8 mouse cellular contexts compared by ENCODE assay signal in genomic region chr10:89686139-89686808, GRCm38 (mm10). TPM values are rescaled to one million over a fixed set of nuclear protein-coding genes. Genes with fewer than 3 reads are reported as not detected.
A peak's percentile ranks its signal among the peaks of the same experiment; 100 is the strongest.
DNase-seq lines count a peak whose midpoint lies in the region; ATAC-seq and TF ChIP-seq lines count a peak whose summit lies in the region.

Scyl2 (minus strand) TSS chr10:89686285.

- H3K4me1 ChIP-seq in forebrain, embryonic 10.5 days: peaks cover 16% of the 10 kb centered on the region
- H3K4me1 ChIP-seq in heart, embryonic 15.5 days (replicated peaks): peaks cover 9% of the 10 kb centered on the region
- peaks cover 18 to 36% of the 10 kb centered on the region in 2 experiments for H3K4me1 ChIP-seq in liver, embryonic 14.5 days (replicated peaks; ENCODE audit: control insufficient read depth in 2 of 2, insufficient read depth in 2 of 2, low read length in 1 of 2)
- H3K4me1 ChIP-seq in neural tube, embryonic 11.5 days (ENCODE audit: control insufficient read depth, insufficient read depth, low read length): peaks cover 3% of the 10 kb centered on the region; the same call in 1 of the 2 replicates
- H3K4me1 ChIP-seq in stomach, postnatal 0 days (replicated peaks; ENCODE audit: control insufficient read depth, insufficient read depth): peaks cover 5% of the 10 kb centered on the region; the same call in 1 of the 2 replicates

- peak within 1 kb of the TSS; percentile 85 for H3K9ac ChIP-seq in heart, embryonic 15.5 days
- H3K9ac ChIP-seq in liver, embryonic 14.5 days (replicated peaks): peak within 1 kb of the TSS; percentile 96
- peak within 1 kb of the TSS; percentile 79 for H3K9ac ChIP-seq in neural tube, embryonic 11.5 days (ENCODE audit: low read length)
- peak within 1 kb of the TSS; percentile 84 for H3K9ac ChIP-seq in stomach, postnatal 0 days (ENCODE audit: low read length)

- DNase-seq in c-Kit-negative CD71-positive TER-119-positive erythroid progenitor cells, embryonic 14.5 days (ENCODE audit: low read depth, low spot score): peak; percentile 89
- peak; percentile 88 for DNase-seq in forebrain, embryonic 10.5 days (ENCODE audit: extremely low spot score, low spot score)
- peak; percentile 96 to 97 for DNase-seq in kidney, postnatal 25 days
- DNase-seq in liver, embryonic 14.5 days (ENCODE audit: low read depth in 3 of 3, low spot score in 3 of 3): peak; percentile 92 to 94 (median 93)
- DNase-seq in neural tube, embryonic 11.5 days (ENCODE audit: low spot score): peak; percentile 94
- peak; percentile 98 for DNase-seq in stomach, postnatal 0 days (ENCODE audit: low spot score)

- H3K27me3 ChIP-seq in forebrain, embryonic 10.5 days (ENCODE audit: poor library complexity, severe bottlenecking): no peaks in the 10 kb centered on the region
- no peaks in the 10 kb centered on the region for H3K27me3 ChIP-seq in heart, embryonic 15.5 days
- no peaks in the 10 kb centered on the region for H3K27me3 ChIP-seq in liver, embryonic 14.5 days (ENCODE audit: control insufficient read depth, insufficient read depth, low read length)
- no peaks in the 10 kb centered on the region for H3K27me3 ChIP-seq in neural tube, embryonic 11.5 days (ENCODE audit: control insufficient read depth, insufficient read depth, low read length)
- H3K27me3 ChIP-seq in stomach, postnatal 0 days (ENCODE audit: control insufficient read depth, insufficient read depth, low read length): no peaks in the 10 kb centered on the region

- peak within 1 kb of the TSS; percentile 100 for H3K4me3 ChIP-seq in forebrain, embryonic 10.5 days
- peak within 1 kb of the TSS; percentile 88 for H3K4me3 ChIP-seq in heart, embryonic 15.5 days
- peak within 1 kb of the TSS; percentile 84 to 95 for H3K4me3 ChIP-seq in liver, embryonic 14.5 days (ENCODE audit: insufficient read depth in 1 of 2, low read depth in 2 of 2, low read length in 2 of 2)
- peak within 1 kb of the TSS; percentile 98 for H3K4me3 ChIP-seq in neural tube, embryonic 11.5 days (ENCODE audit: low read depth, low read length)
- peak within 1 kb of the TSS; percentile 96 for H3K4me3 ChIP-seq in stomach, postnatal 0 days (ENCODE audit: low read depth, low read length)

- no peak for TF ChIP-seq CTCF in liver, embryonic 14.5 days (IDR thresholded peaks at IDR 0.05; ENCODE audit: low read depth)
- TF ChIP-seq CTCF in stomach, postnatal 0 days (IDR thresholded peaks at IDR 0.05; ENCODE audit: low read depth): peak; percentile 13; the same call in 1 of the 2 replicates

- peak; percentile 97 for ATAC-seq in CD4-positive, CD25-positive, alpha-beta regulatory T cell, adult 4 months
- peak; percentile 98 for ATAC-seq in heart, embryonic 15.5 days (replicated peaks; ENCODE audit: insufficient number of reproducible peaks, insufficient read depth, low FRiP score, low read depth)
- peak; percentile 98 for ATAC-seq in liver, embryonic 14.5 days (ENCODE audit: insufficient read depth)
- peak; percentile 99 for ATAC-seq in neural tube, embryonic 11.5 days (ENCODE audit: insufficient read depth, low FRiP score, low TSS enrichment)
- ATAC-seq in stomach, postnatal 0 days (ENCODE audit: low FRiP score, low TSS enrichment): peak; percentile 99

- WGBS in forebrain, embryonic 10.5 days: 7% methylated on average over 31 of the region's 31 CpGs
- WGBS in heart, embryonic 15.5 days: 4% methylated on average over 29 of the region's 31 CpGs
- WGBS in liver, embryonic 14.5 days (ENCODE audit: insufficient replicate concordance): 4% methylated on average over 31 of the region's 31 CpGs
- WGBS in neural tube, embryonic 11.5 days: 6% methylated on average over 28 of the region's 31 CpGs
- 4% methylated on average over 31 of the region's 31 CpGs for WGBS in stomach, postnatal 0 days

- peak within 1 kb of the TSS; percentile 93 for H3K27ac ChIP-seq in forebrain, embryonic 10.5 days
- peak within 1 kb of the TSS; percentile 61 for H3K27ac ChIP-seq in heart, embryonic 15.5 days
- H3K27ac ChIP-seq in liver, embryonic 14.5 days: peak within 1 kb of the TSS; percentile 59
- H3K27ac ChIP-seq in neural tube, embryonic 11.5 days (ENCODE audit: low read depth, low read length): peak within 1 kb of the TSS; percentile 62; the same call in 1 of the 2 replicates
- H3K27ac ChIP-seq in stomach, postnatal 0 days (replicated peaks): peak within 1 kb of the TSS; percentile 82

- peaks cover 9% of the 10 kb centered on the region; the same call in 1 of the 2 replicates for H3K36me3 ChIP-seq in forebrain, embryonic 10.5 days (replicated peaks)
- no peaks in the 10 kb centered on the region for H3K36me3 ChIP-seq in heart, embryonic 15.5 days
- no peaks in the 10 kb centered on the region for H3K36me3 ChIP-seq in liver, embryonic 14.5 days (replicated peaks; ENCODE audit: control insufficient read depth, insufficient read depth, low read depth)
- no peaks in the 10 kb centered on the region for H3K36me3 ChIP-seq in neural tube, embryonic 11.5 days (ENCODE audit: control insufficient read depth, insufficient read depth, low read length)
- no peaks in the 10 kb centered on the region for H3K36me3 ChIP-seq in stomach, postnatal 0 days (ENCODE audit: control insufficient read depth, insufficient read depth, low read length)

- H3K9me3 ChIP-seq in forebrain, embryonic 10.5 days: no peaks in the 10 kb centered on the region
- H3K9me3 ChIP-seq in heart, embryonic 15.5 days (replicated peaks): no peaks in the 10 kb centered on the region
- no peaks in the 10 kb centered on the region for H3K9me3 ChIP-seq in liver, embryonic 14.5 days (ENCODE audit: control insufficient read depth, low read length)
- H3K9me3 ChIP-seq in neural tube, embryonic 11.5 days (ENCODE audit: control insufficient read depth, low read length): no peaks in the 10 kb centered on the region
- H3K9me3 ChIP-seq in stomach, postnatal 0 days (ENCODE audit: control insufficient read depth, low read length): no peaks in the 10 kb centered on the region

- peak within 1 kb of the TSS; percentile 78 for H3K4me2 ChIP-seq in heart, embryonic 15.5 days
- peak within 1 kb of the TSS; percentile 73 for H3K4me2 ChIP-seq in liver, embryonic 14.5 days (ENCODE audit: low read depth)
- peak within 1 kb of the TSS; percentile 87 for H3K4me2 ChIP-seq in neural tube, embryonic 11.5 days (ENCODE audit: low read depth)
- peak within 1 kb of the TSS; percentile 90 for H3K4me2 ChIP-seq in stomach, postnatal 0 days (replicated peaks; ENCODE audit: low read depth)

- no peak for TF ChIP-seq EP300 in liver, embryonic 14.5 days (IDR thresholded peaks at IDR 0.05; ENCODE audit: low read depth)
- no peak for TF ChIP-seq EP300 in stomach, postnatal 0 days (optimal IDR thresholded peaks at IDR 0.05)

RNA-seq across cellular contexts. Expression of gene Scyl2, which starts in this region (rescaled TPM):
- 1 to 10 TPM; 9.1 to 9.8 TPM for polyA plus RNA-seq in CD4-positive, CD25-positive, alpha-beta regulatory T cell, adult 4 months (2017; shearing (Covaris generic))
- polyA plus RNA-seq in forebrain, embryonic 10.5 days (2016; fragmentation: Nextera tagmentation; extraction: Ambion mirVana): 7.8 and 8.5 TPM in 2 replicates
- polyA plus RNA-seq in heart, embryonic 15.5 days (2015; fragmentation: Nextera tagmentation; extraction: Ambion mirVana): 3.9 and 4.3 TPM in 2 replicates
- 8.6 and 10.2 TPM in 2 replicates for polyA plus RNA-seq in liver, embryonic 14.5 days (2012; rRNA removed)
- 6.8 and 6.9 TPM in 2 replicates for polyA plus RNA-seq in liver, embryonic 14.5 days (2014; fragmentation: Nextera tagmentation; extraction: Ambion mirVana)
- polyA plus RNA-seq in neural tube, embryonic 11.5 days (2014; fragmentation: Nextera tagmentation; extraction: Ambion mirVana): 21.5 and 23.1 TPM in 2 replicates
- 5.0 and 5.3 TPM in 2 replicates for polyA plus RNA-seq in stomach, postnatal 0 days (2015; fragmentation: Nextera tagmentation; extraction: Ambion mirVana)

Comparison
In these comparisons a context has a peak if more than half of its experiments do, and no peak if none do; other contexts are left out.
1. Peak in every context shown above with its lines: DNase-seq, ATAC-seq, H3K4me3 ChIP-seq and H3K27ac ChIP-seq.